Mouse (Mus musculus) forebrain, embryonic 13.5 days (tissue): Measurements from ENCODE around the gene Kcnk12. TPM values are rescaled to one million over a fixed set of nuclear protein-coding genes. Genes with fewer than 3 reads are reported as not detected.
A peak's percentile ranks its signal among the peaks of the same experiment; 100 is the strongest.

Experiments used
- ATAC-seq: fragments of 200-750 bp; cut with Nextera tagmentation; 2 replicates; pipeline ENCODE4 v1.8.0; 2017
- H3K27ac ChIP-seq: fragments of 300-500 bp; sonication (generic); 2 replicates; pipeline ENCODE4 v1.5.1; 2015; ENCODE audit warnings: inconsistent platforms, mild to moderate bottlenecking, moderate library complexity
- H3K27me3 ChIP-seq: fragments of 300-500 bp; sonication (generic); 2 replicates; pipeline ENCODE4 v1.6.1; 2015; ENCODE audit warnings: mild to moderate bottlenecking, inconsistent platforms
- H3K36me3 ChIP-seq: fragments of 300-500 bp; sonication (generic); 2 replicates; pipeline ENCODE4 v1.6.1; 2015; ENCODE audit warnings: mild to moderate bottlenecking, inconsistent platforms; ENCODE audit not compliant: poor library complexity, severe bottlenecking
- H3K4me1 ChIP-seq: fragments of 300-500 bp; sonication (generic); 2 replicates; pipeline ENCODE4 v1.6.1; 2015; ENCODE audit warnings: inconsistent platforms
- H3K4me2 ChIP-seq: fragments of 300-500 bp; sonication (generic); 2 replicates; pipeline ENCODE4 v1.6.1; 2015; ENCODE audit warnings: inconsistent platforms, mild to moderate bottlenecking, moderate library complexity
- H3K4me3 ChIP-seq: fragments of 300-500 bp; sonication (generic); 2 replicates; pipeline ENCODE4 v1.5.1; 2015; ENCODE audit warnings: mild to moderate bottlenecking, inconsistent platforms
- H3K9ac ChIP-seq: fragments of 300-500 bp; sonication (generic); 2 replicates; pipeline ENCODE4 v1.6.1; 2015; ENCODE audit warnings: mild to moderate bottlenecking, inconsistent platforms
- H3K9me3 ChIP-seq: fragments of 300-500 bp; sonication (generic); replicated peaks from 2 replicates; pipeline ENCODE4 v1.6.1; 2016; ENCODE audit warnings: inconsistent platforms
- WGBS: fragments of 180-500 bp; shearing (Covaris S2); methylation state at CpG from one replicate; pipeline ENCODE4 v1.1.7; 2015; 5-methylcytosine and 5-hydroxymethylcytosine counted together
- polyA plus RNA-seq: library from polyadenylated mRNA; unstranded; fragments of >200 nt; fragmentation: Nextera tagmentation; extraction: Ambion mirVana; gene quantifications from 2 replicates; pipeline ENCODE4 v1.2.1, GENCODE M21; 2015

Kcnk12 gene
- polyA plus RNA-seq, 1 experiment from 2014 or later: 0.54 TPM

DNA sequence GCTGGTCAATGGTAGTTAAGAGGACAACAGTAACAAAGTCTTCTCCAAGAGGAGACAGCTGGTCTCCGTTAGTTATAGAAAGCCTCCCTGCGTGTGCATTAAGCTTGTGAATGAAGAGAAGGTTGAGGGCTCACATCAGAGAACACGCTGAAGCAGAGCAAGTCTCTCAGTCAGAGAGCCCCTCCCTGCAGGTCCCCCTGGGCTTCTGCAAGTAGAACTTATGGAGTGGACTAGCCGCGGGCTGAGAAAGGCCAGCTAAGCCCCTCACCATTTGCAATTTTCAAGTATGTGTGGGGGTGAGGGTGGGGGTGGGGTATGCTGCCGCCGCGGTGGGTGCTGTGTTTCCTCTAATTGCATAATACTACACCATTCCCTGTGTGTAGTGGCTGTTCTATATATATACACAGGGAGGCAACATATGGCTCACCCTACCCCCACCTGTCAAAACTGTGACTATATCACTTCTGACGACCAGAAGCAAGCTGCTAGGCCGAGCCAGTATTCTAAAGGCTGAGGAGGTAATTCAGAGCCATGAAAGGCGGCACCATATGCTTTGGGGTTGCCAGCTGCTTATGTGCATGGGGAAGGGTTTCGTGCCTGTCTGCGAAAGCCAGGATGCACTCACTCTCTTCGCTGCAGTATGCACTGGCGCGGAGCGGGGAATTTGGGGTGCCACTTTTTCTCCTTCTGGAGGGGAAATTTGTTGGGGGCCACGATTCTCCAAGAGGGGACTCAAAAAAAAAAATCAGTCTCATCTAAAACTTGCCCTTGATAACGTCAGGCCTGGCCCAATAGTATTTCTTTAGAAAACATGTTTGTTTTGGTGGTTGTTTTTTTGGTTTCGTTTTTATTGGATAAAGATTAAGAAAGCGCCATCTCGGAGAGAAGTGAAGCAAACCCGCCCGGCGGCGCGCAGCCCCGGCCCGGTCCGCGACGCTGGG lies 52.5 kb downstream of the Kcnk12 start:
- Histone ChIP-seq H3K4me1 (peaks cover 31% of the 10 kb centered on the region), H3K4me3 (peak overlapping the region; percentile 55), H3K9me3 (no peaks in the 10 kb centered on the region), H3K27ac (peak overlapping the region; percentile 90), H3K4me2 (peak overlapping the region; percentile 89), H3K27me3 (peaks cover 38% of the 10 kb centered on the region), H3K9ac (peak overlapping the region; percentile 73), H3K36me3 (no peaks in the 10 kb centered on the region)
- WGBS: 10% methylated on average over 32 of the region's 32 CpGs
- ATAC-seq: peak; percentile 93

DNA sequence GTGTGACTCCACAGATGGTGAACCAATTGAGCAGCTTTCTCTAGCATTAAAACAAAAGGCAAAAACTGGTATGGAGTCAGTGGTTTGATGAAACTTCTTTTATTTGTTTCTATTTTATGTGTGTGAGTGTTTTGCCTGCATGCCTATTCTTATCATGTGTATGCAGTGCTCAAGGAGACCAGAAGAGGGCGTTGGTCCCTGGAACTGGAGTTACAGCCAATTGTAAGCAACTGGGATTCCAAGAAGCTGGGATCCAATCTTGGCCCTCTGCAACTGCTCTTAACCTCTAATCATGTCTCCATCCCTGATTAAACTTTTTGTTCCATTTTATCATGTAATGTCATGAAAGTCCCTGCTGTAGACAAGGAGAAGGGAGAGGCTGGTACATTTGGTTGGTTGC lies 58.0 kb downstream of the Kcnk12 start:
- 41% methylated on average over 1 of the region's 1 CpGs for WGBS
- no peak overlapping the region for H3K9ac ChIP-seq
- peaks cover 10% of the 10 kb centered on the region for H3K27me3 ChIP-seq

DNA sequence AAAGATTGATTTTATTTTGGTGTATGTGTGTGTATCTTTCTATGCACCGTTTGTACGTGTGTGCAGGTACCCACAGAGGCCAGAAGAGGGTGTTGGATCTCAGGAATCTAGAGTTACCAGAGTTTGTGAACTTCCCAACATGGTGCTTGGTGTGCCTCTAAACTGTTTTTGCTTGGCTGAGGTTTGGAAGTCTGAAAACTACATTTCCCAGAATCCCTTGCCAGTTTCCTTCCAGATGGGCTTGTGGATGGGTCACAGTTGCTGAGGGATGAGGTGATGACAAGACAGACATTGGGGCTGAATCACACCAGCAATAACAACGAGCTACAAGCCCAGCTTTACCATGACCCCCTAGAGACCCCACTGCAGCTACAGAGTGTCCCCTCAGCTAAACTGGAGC lies 60.6 kb downstream of the Kcnk12 start:
- Histone ChIP-seq H3K27me3 (no peaks in the 10 kb centered on the region), H3K36me3 (no peaks in the 10 kb centered on the region), H3K27ac (no peak overlapping the region), H3K4me1 (no peaks in the 10 kb centered on the region; the same call in 1 of the 2 replicates), H3K9ac (no peak overlapping the region), H3K9me3 (no peaks in the 10 kb centered on the region), H3K4me3 (no peak overlapping the region), H3K4me2 (no peak overlapping the region)
- 87% methylated on average over 3 of the region's 3 CpGs for WGBS
- no peak for ATAC-seq

More for the DNA sequence above, 58.0 kb downstream of the Kcnk12 start:
- no peak overlapping the region for H3K4me2 ChIP-seq
- no peak for ATAC-seq
- no peaks in the 10 kb centered on the region for H3K36me3 ChIP-seq
- no peaks in the 10 kb centered on the region for H3K9me3 ChIP-seq
- no peak overlapping the region for H3K4me3 ChIP-seq
- H3K27ac ChIP-seq: no peak overlapping the region
- peaks cover 16% of the 10 kb centered on the region for H3K4me1 ChIP-seq

DNA sequence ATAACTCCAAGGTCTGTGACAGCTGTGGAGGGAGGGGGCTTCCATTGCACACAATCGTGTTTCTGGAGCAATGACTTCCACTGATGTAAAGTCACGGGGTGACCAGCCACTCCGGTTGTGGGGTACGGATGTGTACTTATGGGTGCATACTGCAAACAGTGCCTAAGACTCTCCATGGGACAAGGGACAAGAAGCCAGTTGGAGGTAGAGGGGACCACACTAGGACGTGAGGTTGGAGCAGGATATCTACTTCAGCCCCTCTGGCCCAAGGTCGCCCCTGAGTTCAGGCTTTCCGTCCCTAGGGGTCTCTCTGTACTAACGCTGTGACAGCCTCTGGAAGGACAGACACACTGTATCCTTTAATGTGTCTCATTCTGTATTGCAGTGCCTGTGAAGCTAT lies 63.3 kb downstream of the Kcnk12 start:
- no peak overlapping the region for H3K4me3 ChIP-seq
- no peaks in the 10 kb centered on the region for H3K27me3 ChIP-seq
- H3K36me3 ChIP-seq: no peaks in the 10 kb centered on the region
- H3K4me2 ChIP-seq: no peak overlapping the region
- no peaks in the 10 kb centered on the region for H3K4me1 ChIP-seq
- ATAC-seq: no peak
- no peak overlapping the region for H3K9ac ChIP-seq
- H3K9me3 ChIP-seq: peaks cover 5% of the 10 kb centered on the region
- 90% methylated on average over 8 of the region's 8 CpGs for WGBS
- H3K27ac ChIP-seq: no peak overlapping the region

DNA sequence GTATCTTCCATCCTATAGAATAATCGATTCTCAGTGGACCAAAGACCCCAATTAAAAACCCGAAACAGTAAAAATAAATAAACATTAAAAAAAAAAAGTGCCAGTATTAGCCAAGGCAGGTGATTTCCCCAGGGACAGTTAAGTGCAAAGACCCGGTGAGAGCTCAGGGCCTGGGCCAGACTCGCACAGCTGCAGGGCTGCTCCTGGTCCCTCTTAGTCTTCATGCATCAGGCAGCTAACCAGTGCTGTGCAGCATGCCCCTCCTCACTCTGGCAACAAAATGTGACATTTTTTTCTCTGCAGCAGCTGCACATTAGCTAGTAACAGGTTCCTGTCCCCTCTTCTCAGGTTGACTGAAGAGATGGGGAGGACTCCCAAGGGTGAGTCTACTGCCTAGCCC lies 65.8 kb downstream of the Kcnk12 start:
- H3K27ac ChIP-seq: no peak overlapping the region
- no peak for ATAC-seq
- H3K9me3 ChIP-seq: peaks cover 5% of the 10 kb centered on the region
- 91% methylated on average over 4 of the region's 4 CpGs for WGBS
- H3K4me3 ChIP-seq: no peak overlapping the region
- no peaks in the 10 kb centered on the region for H3K4me1 ChIP-seq
- no peaks in the 10 kb centered on the region for H3K27me3 ChIP-seq
- H3K4me2 ChIP-seq: no peak overlapping the region
- H3K9ac ChIP-seq: no peak overlapping the region
- peaks cover 5% of the 10 kb centered on the region; the same call in 1 of the 2 replicates for H3K36me3 ChIP-seq

DNA sequence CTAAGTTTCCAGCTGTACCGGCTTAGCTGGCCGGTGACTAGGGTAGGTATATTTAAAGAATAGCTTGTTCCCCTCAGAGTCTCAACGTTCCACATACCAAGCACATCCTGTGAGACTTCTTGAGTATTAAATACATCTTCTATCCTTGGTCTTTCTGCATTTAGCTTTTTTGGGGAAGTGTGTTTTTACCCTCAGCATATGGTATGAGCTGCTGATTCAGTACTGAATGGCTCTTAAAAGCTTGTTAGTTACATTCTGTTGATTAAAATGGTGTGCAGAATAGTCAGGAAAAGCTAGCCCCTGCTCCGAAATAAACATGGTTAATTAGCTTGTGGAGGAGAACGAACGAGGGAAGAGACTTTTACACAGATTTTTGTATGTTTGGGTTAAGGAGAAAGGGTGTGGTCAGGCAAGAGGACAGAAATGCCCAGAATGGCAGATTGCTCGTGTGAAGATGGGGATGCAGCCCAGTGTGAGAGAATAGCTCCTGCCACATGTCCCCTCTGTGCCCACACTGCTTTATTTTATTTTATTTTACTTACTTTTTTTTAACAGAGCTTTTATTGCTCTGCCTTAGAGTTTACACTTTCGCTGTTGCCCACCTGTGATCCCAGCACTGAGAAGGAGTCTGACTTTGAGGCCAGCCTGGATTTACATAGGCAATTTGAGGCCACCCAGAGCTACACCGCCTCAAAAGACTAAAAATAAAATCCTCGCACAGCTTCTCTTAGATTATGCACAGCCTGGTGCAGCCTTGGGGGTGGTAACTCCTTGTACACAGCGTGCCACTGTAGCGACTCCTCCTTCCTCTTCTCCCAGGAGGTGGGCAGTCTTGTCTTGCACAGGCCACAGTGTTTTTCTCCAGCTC lies 71.1 kb downstream of the Kcnk12 start:
- H3K27me3 ChIP-seq: no peaks in the 10 kb centered on the region
- no peak overlapping the region for H3K4me3 ChIP-seq
- no peak overlapping the region for H3K27ac ChIP-seq
- H3K4me1 ChIP-seq: no peaks in the 10 kb centered on the region
- peaks cover 5% of the 10 kb centered on the region for H3K9me3 ChIP-seq
- ATAC-seq: no peak
- WGBS: 93% methylated on average over 12 of the region's 12 CpGs
- peaks cover 45% of the 10 kb centered on the region for H3K36me3 ChIP-seq
- H3K4me2 ChIP-seq: no peak overlapping the region
- no peak overlapping the region for H3K9ac ChIP-seq

DNA sequence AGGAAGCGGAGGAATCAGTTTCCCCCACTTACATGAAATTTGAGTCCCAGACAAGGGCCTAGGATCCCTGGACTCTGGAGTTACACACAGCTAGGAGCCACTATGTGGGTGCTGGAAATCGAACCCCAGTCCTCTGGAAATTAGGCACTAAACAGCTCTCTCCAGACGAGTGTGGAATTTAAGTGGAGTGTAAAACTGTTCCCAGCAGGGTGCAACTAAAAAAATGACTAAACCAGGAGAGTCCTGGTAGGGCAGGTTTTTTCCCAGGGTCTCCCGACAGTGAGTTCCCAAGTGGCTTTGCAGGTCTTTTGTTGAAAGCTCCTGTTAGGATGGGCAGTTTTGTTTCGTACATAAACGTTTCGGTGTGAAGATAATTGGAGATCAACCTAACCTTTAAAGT lies 73.1 kb downstream of the Kcnk12 start:
- Histone ChIP-seq H3K4me3 (no peak overlapping the region), H3K4me1 (no peaks in the 10 kb centered on the region), H3K4me2 (no peak overlapping the region), H3K27ac (no peak overlapping the region), H3K9ac (no peak overlapping the region), H3K9me3 (peaks cover 3% of the 10 kb centered on the region), H3K36me3 (peaks cover 60% of the 10 kb centered on the region), H3K27me3 (no peaks in the 10 kb centered on the region)
- whole genome bisulfite sequencing: 83% methylated on average over 7 of the region's 7 CpGs
- no peak for ATAC-seq

DNA sequence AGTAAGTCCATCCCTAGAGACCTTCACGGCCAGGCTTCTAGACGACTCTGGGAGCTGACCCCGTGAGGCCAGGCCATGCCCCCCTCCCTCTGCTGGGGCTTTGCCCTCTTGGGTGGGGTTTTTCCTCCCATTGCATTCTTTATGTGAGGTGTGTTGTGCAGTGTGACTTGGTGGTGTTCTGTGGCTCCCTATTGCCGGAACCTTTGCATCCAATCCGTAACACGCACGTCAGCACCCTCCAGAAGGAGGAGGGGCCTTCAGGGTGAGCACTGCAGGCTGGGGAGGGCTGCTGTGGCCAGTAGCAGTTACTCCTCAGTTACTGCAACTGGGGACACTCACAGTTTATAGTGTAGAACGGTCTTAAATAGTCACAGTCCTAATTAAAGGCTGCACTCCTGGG lies 97.7 kb downstream of the Kcnk12 start:
- WGBS: 92% methylated on average over 8 of the region's 8 CpGs
- Histone ChIP-seq H3K27ac (no peak overlapping the region), H3K9me3 (no peaks in the 10 kb centered on the region), H3K27me3 (no peaks in the 10 kb centered on the region), H3K36me3 (peaks cover 68% of the 10 kb centered on the region), H3K4me3 (no peak overlapping the region), H3K9ac (no peak overlapping the region), H3K4me1 (peaks cover 8% of the 10 kb centered on the region), H3K4me2 (no peak overlapping the region)
- ATAC-seq: no peak

DNA sequence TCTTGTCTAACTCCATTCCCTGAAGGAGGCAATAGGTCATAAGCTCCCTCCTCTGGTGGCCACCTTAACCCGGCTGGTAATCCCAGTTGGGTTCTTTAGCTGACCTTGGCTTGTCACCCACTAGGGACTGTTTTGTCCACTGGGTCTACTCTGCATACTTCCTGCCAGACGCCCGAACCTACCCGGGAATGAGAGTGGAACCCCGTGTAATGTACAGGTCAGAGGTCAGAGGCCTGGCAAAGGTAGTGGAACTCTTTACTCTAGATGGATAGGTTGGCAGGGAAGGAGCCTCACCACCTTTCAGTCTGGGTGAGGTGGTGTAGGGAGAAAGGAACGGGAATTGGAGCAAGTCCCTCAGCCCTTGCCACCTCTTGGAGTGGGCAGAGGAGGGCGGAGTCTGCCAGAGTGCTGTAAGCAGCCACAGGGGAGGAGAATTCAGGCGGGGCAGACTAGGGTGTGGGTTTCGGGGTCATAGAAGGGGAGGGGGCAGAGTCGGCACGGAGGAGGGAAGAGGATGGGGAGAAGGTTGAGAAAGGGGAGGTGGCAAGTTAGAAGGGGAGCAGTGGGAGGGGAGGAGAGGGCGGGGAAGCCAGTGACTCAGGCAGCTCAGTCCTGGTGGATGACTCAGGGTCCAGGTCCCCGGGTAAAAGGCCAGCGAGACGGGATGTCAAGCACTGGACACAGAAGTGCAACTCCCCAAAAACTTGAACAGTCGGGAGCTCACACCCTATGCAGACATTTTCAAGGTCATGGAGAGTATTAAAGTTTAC lies 98.6 kb downstream of the Kcnk12 start:
- Histone ChIP-seq H3K27ac (no peak overlapping the region), H3K4me2 (no peak overlapping the region), H3K9me3 (no peaks in the 10 kb centered on the region), H3K27me3 (no peaks in the 10 kb centered on the region), H3K4me1 (peaks cover 8% of the 10 kb centered on the region; the same call in 1 of the 2 replicates), H3K9ac (no peak overlapping the region), H3K4me3 (no peak overlapping the region), H3K36me3 (peaks cover 68% of the 10 kb centered on the region)
- ATAC-seq: no peak
- WGBS: 86% methylated on average over 16 of the region's 16 CpGs

DNA sequence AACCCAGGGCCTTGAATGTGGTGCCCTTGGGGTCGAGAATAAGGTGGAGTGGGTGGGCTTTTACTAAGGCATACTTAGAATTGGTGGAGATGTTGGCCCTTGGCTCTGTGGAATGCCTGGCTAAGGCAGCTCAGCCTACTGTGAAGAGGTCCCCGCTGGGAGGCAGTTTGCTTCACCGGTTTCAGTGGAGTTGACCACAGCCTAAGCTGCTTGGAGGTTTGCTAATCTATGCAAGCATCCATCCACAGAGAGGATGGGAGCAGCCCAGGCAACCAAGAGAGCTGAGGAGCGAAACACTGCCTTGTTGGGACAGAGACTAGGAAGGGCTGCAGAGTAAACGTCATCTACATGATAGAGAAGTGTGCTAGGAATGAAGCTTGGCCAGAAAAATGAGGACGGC lies 101.0 kb downstream of the Kcnk12 start:
- Histone ChIP-seq H3K9me3 (no peaks in the 10 kb centered on the region), H3K27me3 (no peaks in the 10 kb centered on the region), H3K36me3 (peaks cover 67% of the 10 kb centered on the region), H3K4me1 (peaks cover 8% of the 10 kb centered on the region; the same call in 1 of the 2 replicates), H3K4me3 (no peak overlapping the region), H3K4me2 (no peak overlapping the region), H3K27ac (no peak overlapping the region), H3K9ac (no peak overlapping the region)
- 93% methylated on average over 6 of the region's 6 CpGs for WGBS
- no peak for ATAC-seq

DNA sequence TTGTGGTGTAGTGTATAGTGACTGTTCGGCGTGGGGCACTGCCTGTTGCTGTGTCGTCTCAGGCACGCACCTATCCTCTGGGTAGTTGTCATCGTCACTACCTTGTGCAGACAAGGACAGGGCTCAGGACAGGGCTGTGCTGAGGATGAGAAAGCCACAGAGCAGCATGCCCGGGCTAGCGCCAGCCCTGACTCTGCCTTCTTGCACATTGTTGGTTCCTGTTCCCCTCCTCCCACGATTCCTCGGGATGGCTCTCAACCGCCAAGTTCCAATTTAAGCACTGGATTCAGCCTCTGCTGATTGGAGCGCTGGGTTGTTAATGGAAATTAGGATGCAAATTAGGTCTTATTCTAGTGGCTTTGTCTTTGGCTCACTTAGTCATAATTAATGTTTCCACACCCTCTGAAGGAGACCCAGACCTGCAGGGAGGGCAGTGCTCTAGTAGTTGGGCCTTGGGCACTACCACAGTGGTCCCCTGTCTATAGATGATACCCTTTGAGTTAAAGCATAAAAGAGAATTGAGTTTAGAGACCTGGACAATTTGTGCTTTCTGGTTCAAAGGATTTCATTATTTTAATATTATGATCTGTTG lies 101.8 kb downstream of the Kcnk12 start:
- Histone ChIP-seq H3K9me3 (no peaks in the 10 kb centered on the region), H3K9ac (no peak overlapping the region), H3K4me3 (no peak overlapping the region), H3K27me3 (no peaks in the 10 kb centered on the region), H3K36me3 (peaks cover 61% of the 10 kb centered on the region), H3K27ac (0 out of 2 replicates have a peak overlapping the region, but pooled peaks have one; percentile 3), H3K4me2 (no peak overlapping the region), H3K4me1 (peaks cover 8% of the 10 kb centered on the region; the same call in 1 of the 2 replicates)
- 69% methylated on average over 11 of the region's 11 CpGs for WGBS
- ATAC-seq: peak; percentile 83
